Mouse (Mus musculus) cortical plate, adult 2 months (tissue): Measurements from ENCODE around the gene Sema6b.

Source experiments
- CTCF ChIP-seq: fragments of 200-500 bp; IDR thresholded peaks from 2 replicates; pipeline ENCODE4 v1.5.1; 2011; ENCODE audit warnings: mild to moderate bottlenecking, control low read depth, low read length; ENCODE audit not compliant: insufficient read depth; ENCODE audit errors: extremely low read depth
- POLR2A ChIP-seq: fragments of 200-500 bp; IDR thresholded peaks from 2 replicates; pipeline ENCODE4 v1.6.1; 2011; ENCODE audit warnings: mild to moderate bottlenecking, low read length, control low read depth; ENCODE audit not compliant: insufficient read depth; ENCODE audit errors: extremely low read depth

DNA sequence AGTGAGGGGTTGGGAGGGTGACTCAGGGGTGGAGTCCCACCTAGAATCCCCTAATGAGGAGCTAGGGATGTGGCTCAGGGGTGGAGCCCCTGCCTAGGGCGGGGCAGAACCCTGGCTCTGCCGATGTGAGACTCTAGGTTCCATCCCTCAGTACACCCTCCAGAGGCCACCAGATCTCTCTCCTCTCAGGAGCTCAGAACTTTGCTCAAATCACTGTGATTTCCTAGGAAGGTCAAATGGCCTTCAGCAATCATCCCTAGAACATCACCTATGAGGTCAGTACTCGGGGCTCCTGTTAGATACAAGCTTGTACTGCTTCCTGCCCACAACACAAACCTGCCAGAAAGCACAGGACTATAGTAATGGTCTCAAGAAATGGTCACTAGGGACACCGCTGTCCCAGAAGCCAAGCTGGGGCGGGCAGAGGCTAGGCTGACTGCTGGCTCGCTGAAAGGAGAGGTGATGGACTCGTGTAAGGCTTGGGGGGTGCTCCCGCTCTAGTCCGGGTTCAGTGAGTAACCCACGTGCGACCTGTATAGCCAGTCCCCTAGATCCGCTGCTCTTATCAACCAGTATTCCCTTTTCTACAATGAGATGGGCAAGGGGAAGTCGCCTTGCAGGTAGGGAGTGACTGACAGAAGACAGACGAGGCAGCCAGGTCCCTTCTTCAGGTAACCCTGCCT lies 43.0 kb upstream of the Sema6b start:
- TF ChIP-seq CTCF (no peak), POLR2A (no peak)
